Mouse (Mus musculus) 3T3-L1 (cell line): ENCODE measurements at regions not wholly inside any gene's neighbourhood (a gene's known extent, or its start where the extent isn't known, plus 50 kb on each side); places are given as distances from the start of the nearest gene placed in this dataset.

ENCODE experiments used
- DNase-seq: peaks from one replicate; pipeline ENCODE4 v3.0.0-alpha.2; 2015; ENCODE audit warnings: low read depth, low spot score

DNA sequence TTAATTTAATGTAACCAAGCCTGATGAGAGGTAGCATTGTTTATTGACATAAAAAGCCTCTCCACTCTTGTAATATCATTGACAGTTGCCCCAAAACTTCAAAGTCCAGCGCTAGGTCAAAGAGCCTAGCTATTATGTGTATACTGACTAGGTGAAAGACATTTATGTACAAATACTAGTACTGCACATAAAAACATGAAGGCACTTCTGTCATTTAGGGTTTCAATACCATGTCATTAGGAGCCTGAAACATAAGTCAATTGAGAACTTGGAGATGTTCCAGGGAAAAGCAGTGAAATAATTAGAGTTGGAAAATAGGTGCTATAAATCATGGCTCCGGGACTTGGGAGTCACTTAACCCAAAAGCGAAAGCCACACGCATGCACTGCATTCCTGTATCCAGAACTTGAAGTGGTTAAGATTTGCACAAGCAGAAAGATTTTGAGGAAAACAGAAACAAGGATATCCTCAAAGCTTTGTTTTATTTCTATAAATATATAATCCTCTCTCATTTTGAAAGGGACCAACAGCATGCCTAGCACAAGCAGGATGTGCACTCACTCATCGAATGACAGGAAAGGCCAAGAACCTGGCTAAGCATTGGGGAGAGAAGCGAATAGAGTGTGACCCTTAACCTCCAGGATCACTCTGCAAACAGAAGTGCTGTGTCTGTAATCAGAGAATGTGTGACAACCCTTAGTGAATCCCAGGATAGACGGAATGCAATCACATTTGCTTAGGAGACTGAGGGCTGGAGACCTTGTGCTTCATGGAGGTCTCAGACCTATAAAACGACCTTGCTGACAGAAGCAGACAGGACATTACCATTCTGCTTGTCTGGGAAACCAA is 176.3 kb upstream of the Crim1 start:
- no peak for DNase-seq

DNA sequence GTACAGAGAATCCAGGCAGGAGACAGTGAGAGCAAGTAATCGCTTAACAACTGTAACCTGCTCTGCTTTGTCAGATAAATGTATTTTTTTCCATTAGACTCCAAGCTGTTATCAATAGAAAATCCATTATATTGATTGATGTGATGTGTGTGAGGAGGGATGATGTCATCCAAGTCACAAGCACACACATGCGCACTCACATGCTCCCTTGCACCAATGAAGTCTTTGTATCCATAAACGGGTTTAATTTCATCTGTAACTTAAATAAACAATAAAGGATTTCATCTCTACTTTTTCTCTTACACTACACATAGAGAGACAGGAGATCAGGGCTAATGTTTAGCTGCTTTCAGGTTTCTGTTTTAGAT is 175.7 kb upstream of the Crim1 start:
- DNase-seq: no peak

DNA sequence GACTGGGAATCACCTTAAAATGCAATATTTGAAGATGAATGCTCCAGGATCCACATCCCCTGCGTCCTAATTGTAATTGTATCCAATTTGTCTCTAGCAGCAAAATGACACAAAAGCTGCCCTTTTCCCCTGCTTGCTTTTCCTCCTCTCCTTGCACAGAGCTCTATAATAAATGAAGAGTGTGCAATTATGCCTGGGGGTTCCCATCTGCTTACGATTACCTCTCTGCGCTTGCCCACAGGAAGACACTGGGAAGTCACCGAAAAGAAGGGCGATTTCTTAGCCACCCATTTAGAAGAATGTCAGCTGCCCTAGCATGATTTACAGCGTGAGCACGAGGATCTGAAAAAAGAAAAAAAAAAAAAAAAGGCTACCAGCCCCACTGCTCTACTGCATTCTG is 174.8 kb upstream of the Crim1 start:
- no peak for DNase-seq

DNA sequence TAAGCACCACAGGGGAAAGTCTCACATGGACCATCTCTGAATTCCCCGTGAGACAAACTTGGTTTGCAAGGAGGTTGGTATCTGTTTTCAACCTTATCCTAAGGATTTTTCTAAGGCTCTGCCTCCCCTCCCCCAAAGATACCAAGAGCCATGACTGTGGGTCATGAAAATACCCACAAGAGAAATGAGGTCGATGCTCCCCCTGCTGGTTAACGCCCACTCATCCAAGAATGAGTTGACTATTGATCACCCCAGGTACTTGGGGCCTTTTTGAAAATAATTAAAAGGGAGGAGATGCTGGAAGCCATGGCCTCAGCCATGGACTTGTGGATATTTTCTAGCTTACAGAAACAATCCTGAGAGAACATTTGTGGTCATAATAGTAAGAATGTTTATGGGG is 164.4 kb upstream of the Crim1 start:
- no peak for DNase-seq

DNA sequence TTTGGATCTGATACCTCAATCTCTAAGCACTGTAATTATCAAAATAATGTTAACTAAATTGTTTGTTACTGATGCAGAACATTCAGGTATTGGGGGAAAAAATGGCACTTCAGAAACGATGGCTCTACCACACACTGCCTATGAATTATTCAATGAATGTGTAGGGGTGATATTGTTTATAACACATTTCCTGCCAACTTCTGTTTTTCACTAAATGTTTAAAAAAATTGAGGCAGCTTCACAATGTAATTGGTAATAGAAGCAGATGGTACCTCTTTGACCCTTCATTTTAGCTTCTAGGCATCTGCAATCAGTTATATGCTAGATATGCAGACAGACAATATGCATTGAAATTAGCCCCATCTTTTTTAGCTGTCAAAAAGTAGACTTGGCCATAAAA is 159.7 kb upstream of the Crim1 start:
- DNase-seq: no peak

DNA sequence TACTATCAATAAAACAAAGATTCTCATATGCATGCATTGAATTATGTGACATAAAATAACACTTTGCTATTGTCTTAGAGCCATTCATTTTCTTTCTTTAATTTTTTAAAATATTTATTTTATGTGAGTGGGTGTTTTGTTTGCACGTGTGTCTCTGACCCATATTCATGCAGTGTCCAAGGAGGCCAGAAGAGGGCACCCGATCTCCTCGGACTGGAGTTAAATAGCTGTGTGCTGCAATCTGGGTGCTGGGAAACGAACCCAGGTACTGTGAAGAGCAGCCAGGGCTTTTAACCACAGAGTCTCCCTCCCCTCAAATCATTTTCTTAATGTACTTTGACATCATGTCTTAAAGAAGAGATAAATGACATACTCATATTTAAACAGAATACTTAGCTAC is 158.8 kb upstream of the Crim1 start:
- no peak for DNase-seq

DNA sequence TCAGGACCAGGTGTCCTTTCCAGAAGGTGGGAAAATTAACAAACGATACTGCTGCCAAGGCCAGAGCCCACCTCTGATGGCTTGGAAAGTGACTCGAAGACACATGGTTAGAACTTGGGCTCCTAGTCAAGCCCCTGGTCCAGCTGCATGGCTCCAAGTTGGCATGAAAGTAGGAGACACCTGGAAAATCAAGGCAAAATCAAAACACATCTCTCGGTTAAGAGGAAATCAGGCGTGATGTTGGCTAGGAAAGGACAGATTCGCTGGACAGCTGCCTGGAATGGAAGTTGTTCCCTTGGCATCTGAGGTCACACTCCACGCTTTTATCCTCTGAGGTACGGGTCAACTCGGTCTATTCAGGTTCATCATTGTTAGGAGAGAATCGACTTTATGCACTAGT is 150.3 kb upstream of the Crim1 start:
- DNase-seq: no peak

DNA sequence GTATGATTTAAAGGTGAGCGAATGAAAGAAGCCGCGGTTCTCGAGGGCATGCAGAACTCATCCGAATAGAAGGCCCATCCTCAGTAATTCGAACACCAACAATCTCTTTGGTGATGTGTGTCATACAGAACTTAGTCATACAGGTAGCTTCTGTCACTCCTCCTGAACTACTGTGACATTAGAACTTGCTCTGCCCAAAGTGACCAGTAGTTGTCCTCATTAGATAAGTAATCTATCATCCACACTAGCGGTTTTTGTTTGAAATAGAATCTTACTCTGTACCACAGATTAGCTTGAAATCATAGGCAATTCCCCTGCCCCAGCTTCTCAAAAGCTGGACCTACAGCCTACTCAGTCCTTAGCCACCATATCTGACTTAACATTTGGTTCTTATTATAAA is 149.8 kb upstream of the Crim1 start:
- peak; percentile 9 for DNase-seq

DNA sequence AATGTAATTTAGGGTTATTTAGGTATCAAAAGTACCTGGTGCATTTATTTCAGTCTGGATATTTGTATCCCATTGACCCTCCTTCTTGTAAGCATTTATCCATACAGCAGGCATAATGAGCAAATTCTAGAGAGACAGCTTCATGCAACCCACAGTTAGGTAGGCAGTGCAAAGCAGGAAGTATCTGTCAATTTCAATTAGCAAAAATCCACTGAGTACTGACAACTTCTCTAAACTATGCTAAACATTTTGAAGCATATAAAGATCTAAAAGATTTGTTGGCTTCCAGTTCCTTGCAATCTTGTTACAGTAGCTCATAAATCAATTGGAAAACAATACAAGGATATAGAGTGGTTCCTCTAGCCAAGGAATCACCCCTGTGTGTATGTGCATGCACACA is 124.2 kb upstream of the Crim1 start:
- DNase-seq: no peak

DNA sequence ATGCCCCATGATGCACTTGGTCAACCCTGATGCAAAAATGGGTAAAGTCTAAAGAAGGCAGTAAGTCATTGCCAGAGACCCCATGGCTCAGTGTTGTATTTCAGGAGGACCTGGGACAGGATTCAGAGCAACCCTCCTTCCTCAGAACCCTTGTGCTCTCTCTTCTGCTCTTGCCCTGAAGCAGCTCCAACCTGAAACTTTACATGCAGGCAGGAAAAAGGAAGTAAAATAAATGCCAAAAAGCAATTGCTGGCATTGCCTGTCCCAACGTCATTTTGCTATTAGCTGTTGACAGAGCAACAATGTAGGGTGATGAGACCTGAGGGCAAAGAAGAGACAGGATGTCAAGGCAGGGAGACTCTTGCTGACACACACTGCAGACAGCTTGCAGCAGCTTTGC is 121.7 kb upstream of the Crim1 start:
- DNase-seq: no peak

DNA sequence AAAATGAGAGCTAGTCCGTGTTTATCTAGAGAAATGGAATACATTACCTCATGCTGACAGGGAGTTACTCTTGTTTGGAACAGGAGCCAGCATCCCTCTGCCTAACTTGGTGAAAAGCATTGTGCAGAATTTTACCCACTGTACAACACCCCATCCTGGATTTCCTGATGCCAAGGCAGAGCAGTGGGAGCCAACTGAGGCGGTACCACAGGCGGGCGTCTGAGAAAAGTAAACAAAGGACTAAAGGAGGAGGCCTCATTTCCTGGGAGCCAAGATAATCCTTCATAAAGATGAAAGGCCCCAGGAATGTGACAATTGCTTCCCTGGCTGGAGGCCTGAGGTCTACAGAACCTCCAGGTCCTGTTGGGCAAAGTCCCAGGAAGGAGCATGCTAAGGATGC is 115.6 kb upstream of the Crim1 start:
- DNase-seq: no peak

DNA sequence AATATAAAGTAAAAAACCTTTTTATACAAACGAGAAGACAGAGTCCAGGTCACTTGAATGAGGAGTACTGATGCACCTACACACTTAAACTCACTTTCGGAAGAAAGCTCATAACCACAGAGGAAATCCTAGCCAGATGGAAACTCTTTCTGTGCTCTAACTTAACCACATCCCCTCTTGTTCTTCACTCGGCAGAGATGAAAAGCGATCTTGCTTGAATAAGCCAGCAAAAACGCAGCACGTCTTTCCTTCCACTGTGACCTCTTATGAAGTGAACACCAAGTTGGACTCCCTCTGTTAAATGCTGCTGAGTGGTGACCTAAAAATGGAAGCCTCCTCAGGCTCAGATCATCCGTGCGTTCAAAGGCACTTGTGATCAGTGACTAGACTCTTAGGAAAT is 113.1 kb upstream of the Crim1 start:
- DNase-seq: no peak

DNA sequence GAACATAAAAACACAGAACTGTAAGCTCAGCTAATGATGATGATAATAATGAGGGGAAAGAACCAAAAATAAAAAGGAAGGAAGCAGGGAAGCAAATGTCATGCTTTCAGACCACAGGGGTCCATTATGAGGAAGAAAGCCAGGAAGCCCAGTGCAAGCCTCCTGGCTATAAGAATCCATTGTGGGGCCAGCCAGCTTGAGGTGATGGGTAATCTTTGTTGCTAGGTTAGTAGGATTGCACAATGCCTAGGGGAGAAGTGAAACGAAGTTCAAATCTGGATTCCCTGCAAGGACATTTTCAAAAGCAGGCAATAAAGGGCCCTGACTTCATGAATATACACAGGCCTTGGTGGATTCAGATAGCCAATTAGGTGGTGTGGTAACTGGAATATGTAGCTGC is 102.3 kb upstream of the Crim1 start:
- no peak for DNase-seq

DNA sequence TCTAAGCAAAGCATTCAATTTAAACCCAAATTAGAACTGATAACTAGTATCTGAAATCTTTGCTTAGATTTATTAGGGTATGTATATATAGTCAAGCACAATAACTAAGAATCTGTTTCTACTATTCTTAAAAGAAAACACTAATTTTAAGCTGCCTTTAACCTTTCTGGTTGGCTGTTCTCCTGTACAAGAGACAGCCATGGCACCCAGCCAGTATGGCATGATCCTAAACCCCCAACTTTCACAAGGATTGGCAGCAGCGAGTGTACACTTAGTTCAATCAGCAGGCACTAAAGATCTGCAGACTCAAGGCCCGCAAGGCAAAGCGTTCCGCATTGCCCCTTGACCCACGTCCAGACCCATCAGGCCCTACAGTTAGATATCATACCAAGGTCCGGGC is 91.3 kb upstream of the Crim1 start:
- DNase-seq: no peak

DNA sequence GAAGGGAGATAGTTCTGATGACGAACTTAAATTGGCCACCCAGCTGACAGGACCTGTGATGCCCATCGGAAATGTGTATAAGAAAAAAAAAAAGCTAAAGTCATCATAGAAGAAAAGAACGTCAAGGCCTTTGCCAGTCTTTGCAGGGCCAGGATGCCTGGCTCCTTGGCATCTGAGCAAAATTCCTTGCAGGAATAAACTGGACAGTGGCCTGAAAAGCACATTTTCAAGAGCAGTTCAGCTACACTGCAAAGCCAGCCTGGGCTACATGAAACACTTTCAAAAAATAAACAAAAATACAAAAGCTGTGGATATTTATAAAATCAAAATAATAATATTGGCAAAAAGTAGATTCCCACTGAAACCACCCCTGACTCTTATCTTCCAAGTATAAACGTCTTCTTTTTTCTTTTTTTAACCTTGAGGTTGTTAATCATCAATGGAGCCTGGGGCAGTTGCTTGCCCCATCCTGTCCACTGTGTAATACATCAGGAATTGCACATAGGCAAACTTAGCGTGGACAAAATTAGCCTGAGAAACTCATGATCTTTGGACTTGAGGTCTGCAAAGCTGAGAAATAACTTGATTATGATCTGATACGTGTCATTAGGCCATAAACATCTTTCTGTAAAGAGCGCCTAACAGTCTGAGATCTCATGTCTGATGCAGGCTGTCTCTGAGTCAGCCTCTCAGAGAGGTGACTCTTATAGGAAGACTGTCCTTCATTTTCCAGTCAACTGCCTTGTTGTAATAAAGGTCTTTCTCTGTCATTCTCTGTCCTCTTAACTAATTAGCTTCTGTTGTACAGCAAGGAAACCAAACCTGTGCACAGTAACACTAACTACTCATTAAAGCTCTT is 90.5 kb upstream of the Crim1 start:
- DNase-seq: no peak

DNA sequence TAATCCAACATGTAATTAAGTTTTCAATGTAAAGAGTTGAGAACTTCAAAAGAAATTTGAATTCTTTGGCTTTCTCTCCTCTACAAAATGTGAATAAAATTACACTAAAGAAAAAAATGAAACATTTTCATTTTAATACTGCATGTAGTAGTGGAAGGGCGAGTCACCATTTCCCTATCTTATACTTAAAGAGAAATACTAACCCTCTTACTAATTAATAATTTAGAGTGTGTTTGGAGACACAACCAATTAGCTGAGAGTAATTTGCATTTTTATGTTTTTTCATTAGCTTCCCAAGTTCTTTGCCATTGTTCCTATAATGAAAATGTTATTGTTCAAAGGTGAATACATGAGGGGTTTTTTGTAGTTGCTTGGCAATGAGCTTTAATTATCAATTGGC is 67.9 kb upstream of the Crim1 start:
- no peak for DNase-seq

DNA sequence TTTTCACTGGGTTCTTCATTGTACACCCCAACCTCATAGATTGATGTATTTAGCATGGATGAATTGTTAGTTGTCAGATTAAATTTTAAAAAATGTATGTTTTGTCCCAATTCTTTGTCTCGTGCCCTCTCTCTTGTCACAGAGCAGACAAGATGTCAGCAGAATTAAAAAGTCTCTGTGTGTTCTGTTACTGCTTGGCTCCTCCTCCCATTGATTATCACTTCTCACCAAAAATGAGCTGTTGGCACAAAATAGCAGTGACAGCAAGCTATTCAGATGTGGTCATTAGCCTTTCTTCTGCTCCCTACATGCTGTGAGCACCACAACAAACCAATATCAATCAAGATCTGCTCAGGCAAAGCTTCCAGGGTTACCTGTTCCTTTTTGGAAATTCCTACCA is 62.1 kb upstream of the Crim1 start:
- no peak for DNase-seq

DNA sequence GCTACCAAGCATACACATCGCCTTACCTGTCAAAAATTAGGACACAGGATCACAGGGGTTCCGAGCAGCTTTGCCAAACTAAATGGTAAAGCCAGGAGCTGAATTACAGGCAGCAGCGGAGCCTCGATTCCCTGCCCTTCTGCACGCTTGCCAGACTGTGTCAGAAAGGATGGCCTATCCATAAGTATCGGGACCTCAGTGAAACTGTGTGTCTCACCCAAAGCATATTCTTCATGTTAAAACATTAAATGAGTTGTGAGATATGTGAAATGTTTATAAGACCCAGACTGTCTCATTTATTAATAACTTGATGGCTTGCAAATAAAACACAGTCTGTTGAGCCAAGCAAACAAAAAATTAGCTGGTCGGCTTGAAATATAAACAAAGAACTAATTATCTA is 59.4 kb upstream of the Crim1 start:
- DNase-seq: no peak

DNA sequence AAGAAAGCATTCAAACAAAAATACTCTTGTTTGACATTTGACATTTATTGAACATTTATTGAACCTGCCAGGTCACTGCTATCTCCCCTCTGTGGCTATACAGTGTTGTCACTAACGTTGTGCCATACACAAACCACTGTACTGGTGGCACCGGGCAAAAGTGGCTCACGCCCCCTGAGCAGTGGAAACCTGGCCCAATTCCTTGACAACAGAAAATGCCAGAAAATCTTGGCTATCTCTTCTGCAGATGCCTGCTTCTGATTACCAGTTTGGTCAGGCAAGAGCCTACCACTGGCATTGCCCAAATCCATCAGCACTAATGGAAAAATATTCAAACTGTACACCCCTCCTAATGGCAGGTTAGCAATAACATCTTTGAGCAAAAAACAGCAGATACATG is 58.9 kb upstream of the Crim1 start:
- no peak for DNase-seq

DNA sequence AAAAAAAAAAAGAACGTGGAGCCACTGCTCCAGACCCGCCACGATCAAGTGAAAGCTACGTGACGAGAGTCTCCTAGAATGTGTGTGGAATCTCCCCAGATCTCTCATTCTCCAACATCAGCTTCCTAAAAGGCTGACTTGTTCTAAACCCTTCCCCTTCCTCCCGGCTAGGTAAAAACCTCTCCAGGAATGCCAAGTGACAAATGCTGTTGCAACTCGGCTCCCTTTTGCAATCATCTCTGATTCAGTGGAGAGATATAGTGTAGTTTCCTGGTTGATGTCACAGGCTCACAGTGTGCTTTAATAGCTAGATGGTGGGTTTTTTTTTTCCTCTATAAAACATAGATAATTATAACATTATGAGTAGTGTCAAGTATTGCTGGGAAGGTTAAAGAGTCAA is 57.6 kb upstream of the Crim1 start:
- DNase-seq: no peak

DNA sequence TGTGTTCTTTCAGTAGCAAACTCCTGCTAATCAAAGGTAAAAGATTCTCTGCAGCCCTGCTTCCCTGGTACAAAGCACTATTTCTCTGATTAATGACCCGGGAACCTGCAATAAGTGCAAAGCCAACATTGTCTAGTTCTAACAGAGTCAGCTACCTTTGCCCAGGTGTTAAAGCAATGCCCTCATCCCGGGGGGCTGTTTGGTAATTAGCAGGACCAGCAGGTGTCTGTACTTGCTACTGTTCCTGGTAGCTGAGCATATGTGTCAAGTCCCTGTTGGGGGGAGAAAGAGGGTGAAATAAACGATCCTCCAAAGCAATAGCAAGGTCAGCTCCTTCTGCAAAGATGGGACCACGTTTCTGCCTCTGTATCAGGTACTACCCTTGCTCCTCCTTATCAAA is 54.7 kb upstream of the Crim1 start:
- no peak for DNase-seq
